Mouse (Mus musculus) MEL (cell line): ENCODE data around the gene Ppargc1a. TPM values are rescaled to one million over a fixed set of nuclear protein-coding genes. Genes with fewer than 3 reads are reported as not detected.
A peak's percentile ranks its signal among the peaks of the same experiment; 100 is the strongest.

Experiments used
- DNase-seq: peaks from one replicate; pipeline ENCODE4 v3.0.0; 2011; ENCODE audit warnings: low read depth, low spot score
- H3K27ac ChIP-seq: 2 replicates; pipeline ENCODE4 v1.5.1; 2012; ENCODE audit warnings: low read depth, mild to moderate bottlenecking, control low read depth, low read length, moderate library complexity; ENCODE audit not compliant: control insufficient read depth
- H3K27me3 ChIP-seq, 2 experiments: fragments of 150-350 bp in 1 of 2; sonication (generic) in 1 of 2; 2 replicates each; pipeline ENCODE4 v1.6.1; 2012; ENCODE audit warnings: low read length in 2 of 2, mild to moderate bottlenecking in 2 of 2, improper control_type of control experiment in 1 of 2, moderate library complexity in 1 of 2; ENCODE audit not compliant: insufficient read depth in 2 of 2, control insufficient read depth in 1 of 2
- H3K36me3 ChIP-seq, 2 experiments: 2 replicates each; pipeline ENCODE4 v1.6.1; 2012 to 2014; ENCODE audit warnings: low read length in 2 of 2, improper control_type of control experiment in 1 of 2, inconsistent platforms in 1 of 2, mild to moderate bottlenecking in 1 of 2; ENCODE audit not compliant: insufficient read depth in 2 of 2, control insufficient read depth in 1 of 2
- H3K4me1 ChIP-seq, 2 experiments: fragments of 150-350 bp in 1 of 2; sonication (generic) in 1 of 2; 2 replicates each; pipeline ENCODE4 v1.6.1; 2012; ENCODE audit warnings: low read length in 2 of 2, improper control_type of control experiment in 1 of 2, mild to moderate bottlenecking in 1 of 2; ENCODE audit not compliant: insufficient read depth in 2 of 2, control insufficient read depth in 1 of 2
- H3K4me3 ChIP-seq, 2 experiments: fragments of 150-350 bp in 1 of 2; sonication (generic) in 1 of 2; 2 replicates each; pipeline ENCODE4 v1.5.1; 2012; ENCODE audit warnings: low read depth in 2 of 2, low read length in 2 of 2, mild to moderate bottlenecking in 2 of 2, moderate library complexity in 2 of 2, control low read depth in 1 of 2, improper control_type of control experiment in 1 of 2; ENCODE audit not compliant: control insufficient read depth in 1 of 2, insufficient read depth in 1 of 2
- H3K79me2 ChIP-seq: 2 replicates; pipeline ENCODE4 v1.6.1; 2012; ENCODE audit warnings: mild to moderate bottlenecking, low read length, moderate library complexity; ENCODE audit not compliant: control insufficient read depth, poor library complexity, insufficient read depth
- H3K9ac ChIP-seq: 2 replicates; pipeline ENCODE4 v1.6.1; 2012; ENCODE audit warnings: low read depth, mild to moderate bottlenecking, control low read depth, low read length, moderate library complexity; ENCODE audit not compliant: control insufficient read depth, poor library complexity, severe bottlenecking
- H3K9me3 ChIP-seq: fragments of 150-350 bp; sonication (generic); replicated peaks from 2 replicates; pipeline ENCODE4 v1.6.1; 2012; ENCODE audit warnings: mild to moderate bottlenecking, low read length, improper control_type of control experiment, moderate library complexity; ENCODE audit not compliant: insufficient read depth
- CHD1 ChIP-seq: IDR thresholded peaks from 2 replicates; pipeline ENCODE4 v1.6.1; 2012; ENCODE audit warnings: low read depth, mild to moderate bottlenecking, inconsistent platforms, low read length, improper control_type of control experiment
- E2F4 ChIP-seq: IDR thresholded peaks from 2 replicates; pipeline ENCODE4 v1.6.1; 2011; ENCODE audit warnings: low read depth, low read length, improper control_type of control experiment, borderline replicate concordance
- ELF1 ChIP-seq: IDR thresholded peaks from 2 replicates; pipeline ENCODE4 v1.6.1; 2014; ENCODE audit warnings: low read depth, mild to moderate bottlenecking, inconsistent platforms, low read length, improper control_type of control experiment, moderate library complexity
- EP300 ChIP-seq, 2 experiments: IDR thresholded peaks; 2 replicates each; pipeline ENCODE4 v1.6.1; 2011; ENCODE audit warnings: improper control_type of control experiment in 2 of 2, low read length in 2 of 2, low read depth in 1 of 2, mild to moderate bottlenecking in 1 of 2
- ETS1 ChIP-seq: IDR thresholded peaks from 2 replicates; pipeline ENCODE4 v1.6.1; 2012; ENCODE audit warnings: low read depth, mild to moderate bottlenecking, inconsistent platforms, low read length, improper control_type of control experiment, moderate library complexity
- KAT2A ChIP-seq: conservative IDR thresholded peaks from 2 replicates; pipeline ENCODE4 v1.6.1; 2012; ENCODE audit warnings: low read depth, low read length, improper control_type of control experiment, inconsistent platforms
- MAFK ChIP-seq: IDR thresholded peaks from 2 replicates; pipeline ENCODE4 v1.6.1; 2011; ENCODE audit warnings: low read depth, mild to moderate bottlenecking, low read length, improper control_type of control experiment, borderline replicate concordance
- MAX ChIP-seq: IDR thresholded peaks from 2 replicates; pipeline ENCODE4 v1.6.1; 2011; ENCODE audit warnings: low read length, improper control_type of control experiment
- MAZ ChIP-seq: IDR thresholded peaks from 2 replicates; pipeline ENCODE4 v1.6.1; 2012; ENCODE audit warnings: low read depth, mild to moderate bottlenecking, inconsistent platforms, low read length, improper control_type of control experiment
- MEF2A ChIP-seq: IDR thresholded peaks from 2 replicates; pipeline ENCODE4 v1.6.1; 2014; ENCODE audit warnings: low read depth, mild to moderate bottlenecking, inconsistent platforms, low read length, improper control_type of control experiment; ENCODE audit not compliant: poor library complexity, insufficient replicate concordance, severe bottlenecking; ENCODE audit errors: extremely low read depth
- MXI1 ChIP-seq: IDR thresholded peaks from 2 replicates; pipeline ENCODE4 v1.6.1; 2011; ENCODE audit warnings: mild to moderate bottlenecking, low read depth, low read length, improper control_type of control experiment
- MYC ChIP-seq: IDR thresholded peaks from 2 replicates; pipeline ENCODE4 v1.6.1; 2011; ENCODE audit warnings: low read depth, mild to moderate bottlenecking, low read length, improper control_type of control experiment, moderate library complexity
- NRF1 ChIP-seq: IDR thresholded peaks from 2 replicates; pipeline ENCODE4 v1.6.1; 2014; ENCODE audit warnings: low read depth, mild to moderate bottlenecking, inconsistent platforms, low read length, improper control_type of control experiment, moderate library complexity; ENCODE audit not compliant: poor library complexity, insufficient read depth, severe bottlenecking
- POLR2A ChIP-seq, 2 experiments: IDR thresholded peaks; 2 replicates each; pipeline ENCODE4 v1.6.1; 2011 to 2012; ENCODE audit warnings: low read length in 2 of 2, mild to moderate bottlenecking in 2 of 2, control low read depth in 1 of 2, improper control_type of control experiment in 1 of 2, low read depth in 1 of 2, moderate library complexity in 1 of 2; ENCODE audit not compliant: control insufficient read depth in 1 of 2, insufficient read depth in 1 of 2, poor library complexity in 1 of 2
- POLR2AphosphoS2 ChIP-seq: IDR thresholded peaks from 2 replicates; pipeline ENCODE4 v1.6.1; 2011; ENCODE audit warnings: low read length, improper control_type of control experiment
- RCOR1 ChIP-seq: IDR thresholded peaks from 2 replicates; pipeline ENCODE4 v1.6.1; 2012; ENCODE audit warnings: low read depth, mild to moderate bottlenecking, inconsistent platforms, low read length, improper control_type of control experiment
- SIN3A ChIP-seq: IDR thresholded peaks from 2 replicates; pipeline ENCODE4 v1.6.1; 2012; ENCODE audit warnings: low read length, improper control_type of control experiment, inconsistent platforms
- SMC3 ChIP-seq: IDR thresholded peaks from 2 replicates; pipeline ENCODE4 v1.6.1; 2011; ENCODE audit warnings: low read depth, low read length, improper control_type of control experiment
- TCF12 ChIP-seq: IDR thresholded peaks from 2 replicates; pipeline ENCODE4 v1.6.1; 2014; ENCODE audit warnings: low read depth, mild to moderate bottlenecking, inconsistent platforms, low read length, improper control_type of control experiment, moderate library complexity
- ZC3H11A ChIP-seq: IDR thresholded peaks from 2 replicates; pipeline ENCODE4 v1.6.1; 2012; ENCODE audit warnings: low read depth, mild to moderate bottlenecking, inconsistent platforms, low read length, improper control_type of control experiment
- ZMIZ1 ChIP-seq: IDR thresholded peaks from 2 replicates; pipeline ENCODE4 v1.6.1; 2012; ENCODE audit warnings: low read depth, mild to moderate bottlenecking, inconsistent platforms, low read length, improper control_type of control experiment, moderate library complexity
- ZNF384 ChIP-seq: IDR thresholded peaks from 2 replicates; pipeline ENCODE4 v1.6.1; 2012; ENCODE audit warnings: low read depth, mild to moderate bottlenecking, inconsistent platforms, low read length, improper control_type of control experiment
- polyA plus RNA-seq, 2 experiments: library from polyadenylated mRNA; stranded (reverse) in 1 of 2; unstranded in 1 of 2; fragments of >175 nt in 1 of 2; fragments of >200 nt in 1 of 2; gene quantifications; 2 replicates each; pipeline versions ENCODE4 v1.2.1 to v1.2.4; 2012; ENCODE audit warnings: low replicate concordance in 2 of 2, low read depth in 1 of 2; ENCODE audit not compliant: insufficient read length in 2 of 2, insufficient read depth in 1 of 2, missing spikeins in 1 of 2
- total RNA-seq: library from RNA; depleted of rRNA; stranded (reverse); fragments of 300-350 nt; gene quantifications from 2 replicates; pipeline ENCODE4 v1.2.3, GENCODE M21; 2012

Gene Ppargc1a
- total and polyA plus RNA-seq, 3 experiments, result 0.04 to 0.06 TPM; not detected in 1

GRCm38 (mm10) chr5:51529444-51529843 is 38.1 kb downstream of the Ppargc1a start:
- TF ChIP-seq MEF2A, result peak; percentile 76; the same call in 1 of the 2 replicates
- TF ChIP-seq MAX, result no peak
- no peak overlapping the region for H3K9ac ChIP-seq

GRCm38 (mm10) chr5:51528165-51528498 is 39.4 kb downstream of the Ppargc1a start:
- no peak overlapping the region for H3K27ac ChIP-seq
- TF ChIP-seq ZC3H11A (no peak), SIN3A (no peak), MYC (no peak), EP300 (IDR thresholded peaks at IDR 0.05; ENCODE audit: low read depth in 1 of 2, low read length in 2 of 2) (no peak)

More at GRCm38 (mm10) chr5:51529444-51529843, 38.1 kb downstream of the Ppargc1a start:
- no peaks in the 10 kb centered on the region for H3K4me1 ChIP-seq
- no peak overlapping the region for H3K27ac ChIP-seq
- H3K27me3 ChIP-seq, result 0 out of 4 replicates have a peak, but pooled peaks cover 0 to 1% of the 10 kb centered on the region in 2 experiments
- DNase-seq, result peak; percentile 7
- no peaks in the 10 kb centered on the region for H3K79me2 ChIP-seq
- H3K9me3 ChIP-seq, result no peaks in the 10 kb centered on the region
- no peak overlapping the region for H3K4me3 ChIP-seq
- H3K36me3 ChIP-seq, result no peaks in the 10 kb centered on the region

GRCm38 (mm10) chr5:51527498-51528164 is 39.9 kb downstream of the Ppargc1a start:
- H3K79me2 ChIP-seq, result no peaks in the 10 kb centered on the region
- TF ChIP-seq MEF2A, result no peak
- TF ChIP-seq SMC3, result no peak
- TF ChIP-seq MYC, result no peak
- no peak for TF ChIP-seq E2F4
- TF ChIP-seq CHD1, result no peak
- no peak for TF ChIP-seq SIN3A
- TF ChIP-seq POLR2A (IDR thresholded peaks at IDR 0.05; ENCODE audit: control insufficient read depth in 1 of 2, insufficient read depth in 1 of 2, low read depth in 1 of 2, low read length in 2 of 2, poor library complexity in 1 of 2), result no peak
- TF ChIP-seq ELF1, result no peak
- no peak for TF ChIP-seq ETS1
- no peak for TF ChIP-seq RCOR1
- TF ChIP-seq MAFK, result no peak
- no peak for TF ChIP-seq ZMIZ1
- no peak for TF ChIP-seq MAZ
- no peak for TF ChIP-seq NRF1
- no peak for TF ChIP-seq POLR2AphosphoS2
- TF ChIP-seq KAT2A, result no peak
- no peak for TF ChIP-seq TCF12
- TF ChIP-seq MXI1, result no peak
- no peak for TF ChIP-seq ZNF384
- 0 out of 4 replicates have a peak, but pooled peaks cover 0 to 1% of the 10 kb centered on the region in 2 experiments for H3K27me3 ChIP-seq
- H3K27ac ChIP-seq, result no peak overlapping the region
- no peaks in the 10 kb centered on the region for H3K4me1 ChIP-seq
- H3K9me3 ChIP-seq, result no peaks in the 10 kb centered on the region
- no peaks in the 10 kb centered on the region for H3K36me3 ChIP-seq
- H3K9ac ChIP-seq, result no peak overlapping the region
- DNase-seq, result no peak
- no peak overlapping the region for H3K4me3 ChIP-seq

More at GRCm38 (mm10) chr5:51528165-51528498, 39.4 kb downstream of the Ppargc1a start:
- Histone ChIP-seq H3K9ac (no peak overlapping the region), H3K27me3 (0 out of 4 replicates have a peak, but pooled peaks cover 0 to 1% of the 10 kb centered on the region in 2 experiments), H3K79me2 (no peaks in the 10 kb centered on the region), H3K4me3 (no peak overlapping the region), H3K9me3 (no peaks in the 10 kb centered on the region), H3K36me3 (no peaks in the 10 kb centered on the region), H3K4me1 (no peaks in the 10 kb centered on the region)
- no peak for DNase-seq
